Mouse (Mus musculus) B cell, adult (primary cell): ENCODE data around the gene Olfr412. TPM values are rescaled to one million over a fixed set of nuclear protein-coding genes. Genes with fewer than 3 reads are reported as not detected.

Experiments
- total RNA-seq: library from RNA; stranded (reverse); gene quantifications from 4 replicates; pipeline ENCODE4 v1.2.4, GENCODE M21; 2023; ENCODE audit not compliant: inconsistent age

Olfr412 gene
- not detected in 4 replicates for total RNA-seq

GRCm38 (mm10) chr11:74361769-74362168 is at the start of gene Olfr412:
TSS of gene Olfr412 (plus strand) at chr11:74362069.

DNA sequence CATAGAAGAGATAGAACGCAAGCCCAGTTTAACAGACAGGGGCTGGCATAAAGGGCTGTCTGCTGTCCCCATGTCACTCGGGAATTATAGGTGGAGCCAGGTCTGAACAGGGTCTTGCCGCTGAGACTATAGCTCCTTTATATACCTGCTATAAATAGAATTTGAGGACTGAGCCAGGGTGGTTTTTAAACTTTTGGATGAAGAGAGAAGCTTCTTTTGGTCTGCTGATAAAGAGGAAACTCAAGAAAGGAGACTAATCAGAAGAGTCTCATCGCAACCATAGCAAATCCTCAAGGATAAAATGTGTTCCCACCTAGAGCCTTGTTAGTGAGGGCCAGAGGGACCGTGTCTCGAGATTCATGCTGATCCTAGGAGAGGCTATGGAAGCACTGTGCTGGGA is 23.9 kb upstream of the Olfr412 start, which contains the start of gene Olfr410:
Gene Olfr410, minus strand, starts transcription at position 101 of the 400 bp plus-strand sequence.

GRCm38 (mm10) chr11:74352550-74352949 is 9.3 kb upstream of the Olfr412 start, which contains the start of gene Olfr411:
TSS of gene Olfr411 (minus strand) at chr11:74352650.

Other genes with a start within 250 kb of the Olfr412 start
- not detected in 4 replicates for gene Olfr401, start 248.4 kb upstream of the Olfr412 start, total RNA-seq
- gene Olfr402, start 208.5 kb upstream of the Olfr412 start, total RNA-seq = not detected in 4 replicates
- not detected in 4 replicates for gene Olfr403, start 175.8 kb upstream of the Olfr412 start, total RNA-seq
- not detected in 4 replicates for gene Olfr43, start 150.7 kb upstream of the Olfr412 start, total RNA-seq
- not detected in 4 replicates for gene Olfr406, start 102.3 kb upstream of the Olfr412 start, total RNA-seq
- not detected in 4 replicates for gene Olfr59, start 78.3 kb upstream of the Olfr412 start, total RNA-seq
- gene Olfr410, start 24.0 kb upstream of the Olfr412 start, total RNA-seq = not detected in 4 replicates
- gene Olfr411, start 9.4 kb upstream of the Olfr412 start, total RNA-seq = not detected in 4 replicates
- gene Rap1gap2, start 248.8 kb downstream of the Olfr412 start, total RNA-seq = 3.0 to 4.7 TPM (median 3.5 TPM) in 4 replicates